Mouse (Mus musculus): ENCODE data around the gene Kif26b. TPM values are rescaled to one million over a fixed set of nuclear protein-coding genes. Genes with fewer than 3 reads are reported as not detected.

Kif26b gene
- polyA plus RNA-seq, 1 experiment from 2014 or later, result 2.9 TPM

GRCm38 (mm10) chr1:178646589-178646988 is 117.7 kb downstream of the Kif26b start:
- no peak overlapping the region for H3K4me3 ChIP-seq
- H3K9ac ChIP-seq, result no peak overlapping the region
- no peaks in the 10 kb centered on the region for H3K27me3 ChIP-seq
- H3K27ac ChIP-seq, result no peak overlapping the region
- no peak for ATAC-seq
- no peak overlapping the region for H3K4me2 ChIP-seq
- H3K36me3 ChIP-seq (ENCODE audit: poor library complexity, severe bottlenecking), result no peaks in the 10 kb centered on the region
- no peaks in the 10 kb centered on the region for H3K4me1 ChIP-seq
- 79% methylated on average over 4 of the region's 4 CpGs for WGBS
- H3K9me3 ChIP-seq (replicated peaks), result no peaks in the 10 kb centered on the region

DNA sequence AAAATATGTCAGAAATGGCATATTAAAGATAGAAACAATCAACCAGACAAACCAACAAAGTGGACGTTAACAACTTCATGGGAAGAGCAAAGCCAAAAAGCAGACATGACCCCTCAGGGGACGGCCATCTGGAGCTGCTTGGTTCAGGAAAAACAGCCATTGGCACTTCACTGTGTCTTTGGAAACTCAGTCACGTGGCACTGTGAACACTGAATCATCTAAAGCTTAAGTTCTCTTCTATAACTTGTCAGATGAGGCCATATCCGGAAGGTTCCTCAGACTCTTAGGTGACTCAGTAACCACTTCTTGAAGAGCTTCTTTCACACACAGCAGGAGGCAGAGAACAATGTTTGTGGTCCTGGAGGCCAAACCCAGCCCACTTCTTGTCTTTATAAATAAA is 126.6 kb downstream of the Kif26b start:
- no peak for ATAC-seq
- Histone ChIP-seq H3K4me1 (peaks cover 6% of the 10 kb centered on the region; the same call in 1 of the 2 replicates), H3K4me2 (no peak overlapping the region), H3K9ac (no peak overlapping the region), H3K27me3 (no peaks in the 10 kb centered on the region), H3K36me3 (ENCODE audit: poor library complexity, severe bottlenecking) (no peaks in the 10 kb centered on the region), H3K9me3 (replicated peaks) (no peaks in the 10 kb centered on the region), H3K4me3 (no peak overlapping the region), H3K27ac (no peak overlapping the region)
- WGBS, result 88% methylated on average over 4 of the region's 4 CpGs

GRCm38 (mm10) chr1:178661035-178661434 is 132.1 kb downstream of the Kif26b start:
- no peaks in the 10 kb centered on the region for H3K27me3 ChIP-seq
- ATAC-seq, result no peak
- no peak overlapping the region for H3K27ac ChIP-seq
- 71% methylated on average over 3 of the region's 3 CpGs for WGBS
- H3K9me3 ChIP-seq (replicated peaks), result no peaks in the 10 kb centered on the region
- H3K4me2 ChIP-seq, result no peak overlapping the region
- no peak overlapping the region for H3K4me3 ChIP-seq
- H3K9ac ChIP-seq, result no peak overlapping the region
- no peaks in the 10 kb centered on the region for H3K36me3 ChIP-seq (ENCODE audit: poor library complexity, severe bottlenecking)
- H3K4me1 ChIP-seq, result no peaks in the 10 kb centered on the region

GRCm38 (mm10) chr1:178661556-178661955 is 132.6 kb downstream of the Kif26b start:
- Histone ChIP-seq H3K27ac (no peak overlapping the region), H3K9ac (no peak overlapping the region), H3K36me3 (ENCODE audit: poor library complexity, severe bottlenecking) (no peaks in the 10 kb centered on the region), H3K4me2 (no peak overlapping the region), H3K27me3 (no peaks in the 10 kb centered on the region), H3K4me1 (no peaks in the 10 kb centered on the region), H3K4me3 (no peak overlapping the region), H3K9me3 (replicated peaks) (no peaks in the 10 kb centered on the region)
- ATAC-seq, result no peak
- WGBS, result 70% methylated on average over 5 of the region's 5 CpGs

GRCm38 (mm10) chr1:178663539-178663938 is 134.6 kb downstream of the Kif26b start:
- Histone ChIP-seq H3K27me3 (no peaks in the 10 kb centered on the region), H3K27ac (no peak overlapping the region), H3K36me3 (ENCODE audit: poor library complexity, severe bottlenecking) (no peaks in the 10 kb centered on the region), H3K4me2 (no peak overlapping the region), H3K9me3 (replicated peaks) (no peaks in the 10 kb centered on the region), H3K4me1 (no peaks in the 10 kb centered on the region), H3K9ac (no peak overlapping the region), H3K4me3 (no peak overlapping the region)
- WGBS, result 73% methylated on average over 1 of the region's 1 CpGs
- ATAC-seq, result no peak

- no peak overlapping the region for H3K4me2 ChIP-seq
- 70% methylated on average over 5 of the region's 5 CpGs for WGBS
- H3K27me3 ChIP-seq, result no peaks in the 10 kb centered on the region
- no peaks in the 10 kb centered on the region for H3K4me1 ChIP-seq
- no peak overlapping the region for H3K4me3 ChIP-seq
- no peaks in the 10 kb centered on the region for H3K36me3 ChIP-seq (ENCODE audit: poor library complexity, severe bottlenecking)
- no peak for ATAC-seq
- H3K9me3 ChIP-seq (replicated peaks), result no peaks in the 10 kb centered on the region
- no peak overlapping the region for H3K9ac ChIP-seq
- no peak overlapping the region for H3K27ac ChIP-seq
Observed at GRCm38 (mm10) chr1:178664271-178664969, 135.5 kb downstream of the Kif26b start.

DNA sequence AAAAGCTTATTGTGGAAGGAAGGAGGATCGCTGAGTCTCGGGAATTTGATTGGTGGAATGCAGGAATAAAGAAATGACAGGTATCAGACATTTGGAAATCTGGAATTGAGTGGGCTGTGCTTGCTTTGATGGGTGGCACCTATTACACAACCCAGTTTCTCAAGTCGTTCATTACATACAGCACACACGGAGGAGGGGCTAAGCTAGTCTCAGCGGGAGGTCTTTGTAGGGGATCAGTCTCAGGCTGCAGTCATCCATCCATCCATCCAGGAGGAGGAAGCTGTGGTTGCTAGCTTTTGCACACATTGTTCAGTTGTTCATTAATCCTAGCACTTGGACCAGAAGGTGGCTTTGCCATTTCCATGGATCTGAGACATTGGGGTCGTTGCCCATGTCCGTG is 137.6 kb downstream of the Kif26b start:
- ATAC-seq, result no peak
- H3K36me3 ChIP-seq (ENCODE audit: poor library complexity, severe bottlenecking), result no peaks in the 10 kb centered on the region
- H3K27ac ChIP-seq, result no peak overlapping the region
- no peaks in the 10 kb centered on the region for H3K27me3 ChIP-seq
- H3K9ac ChIP-seq, result no peak overlapping the region
- H3K4me3 ChIP-seq, result no peak overlapping the region
- 76% methylated on average over 7 of the region's 7 CpGs for WGBS
- H3K9me3 ChIP-seq (replicated peaks), result no peaks in the 10 kb centered on the region
- no peak overlapping the region for H3K4me2 ChIP-seq
- no peaks in the 10 kb centered on the region for H3K4me1 ChIP-seq

DNA sequence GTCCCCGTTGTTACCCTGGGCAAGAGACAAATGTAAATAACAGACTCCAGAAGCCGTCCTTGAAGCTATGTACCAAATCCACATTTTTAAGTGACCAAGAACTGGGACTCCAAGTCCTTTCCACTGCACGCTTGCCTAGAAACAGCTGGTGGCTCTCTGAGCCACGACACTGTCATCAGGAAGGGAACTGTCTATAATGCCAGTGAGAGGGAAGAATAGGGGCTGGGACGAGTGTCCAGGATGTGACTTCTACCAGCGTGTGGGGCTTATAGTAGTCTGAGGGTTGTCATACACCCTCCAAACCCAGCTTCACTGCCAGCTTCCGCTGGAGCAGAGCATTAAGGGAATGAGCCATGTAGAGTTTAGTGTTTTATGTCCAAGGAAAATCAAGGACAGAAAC is 138.9 kb downstream of the Kif26b start:
- ATAC-seq, result no peak
- Histone ChIP-seq H3K4me3 (no peak overlapping the region), H3K9ac (no peak overlapping the region), H3K27me3 (no peaks in the 10 kb centered on the region), H3K9me3 (replicated peaks) (no peaks in the 10 kb centered on the region), H3K4me2 (no peak overlapping the region), H3K4me1 (0 out of 2 replicates have a peak, but pooled peaks cover 4% of the 10 kb centered on the region), H3K27ac (no peak overlapping the region), H3K36me3 (ENCODE audit: poor library complexity, severe bottlenecking) (no peaks in the 10 kb centered on the region)
- WGBS, result 90% methylated on average over 7 of the region's 7 CpGs

GRCm38 (mm10) chr1:178668907-178669306 is 140.0 kb downstream of the Kif26b start:
- no peak overlapping the region for H3K27ac ChIP-seq
- no peaks in the 10 kb centered on the region for H3K36me3 ChIP-seq (ENCODE audit: poor library complexity, severe bottlenecking)
- no peak overlapping the region for H3K4me3 ChIP-seq
- no peaks in the 10 kb centered on the region for H3K9me3 ChIP-seq (replicated peaks)
- no peak overlapping the region for H3K9ac ChIP-seq
- WGBS, result 89% methylated on average over 4 of the region's 4 CpGs
- H3K4me2 ChIP-seq, result no peak overlapping the region
- no peaks in the 10 kb centered on the region for H3K27me3 ChIP-seq
- H3K4me1 ChIP-seq, result 0 out of 2 replicates have a peak, but pooled peaks cover 4% of the 10 kb centered on the region
- ATAC-seq, result no peak

GRCm38 (mm10) chr1:178673051-178673450 is 144.1 kb downstream of the Kif26b start:
- Histone ChIP-seq H3K36me3 (ENCODE audit: poor library complexity, severe bottlenecking) (no peaks in the 10 kb centered on the region), H3K9ac (no peak overlapping the region), H3K9me3 (replicated peaks) (no peaks in the 10 kb centered on the region), H3K4me2 (no peak overlapping the region), H3K4me1 (0 out of 2 replicates have a peak, but pooled peaks cover 4% of the 10 kb centered on the region), H3K27me3 (no peaks in the 10 kb centered on the region), H3K4me3 (no peak overlapping the region), H3K27ac (no peak overlapping the region)
- ATAC-seq, result no peak
- WGBS, result 59% methylated on average over 7 of the region's 7 CpGs

DNA sequence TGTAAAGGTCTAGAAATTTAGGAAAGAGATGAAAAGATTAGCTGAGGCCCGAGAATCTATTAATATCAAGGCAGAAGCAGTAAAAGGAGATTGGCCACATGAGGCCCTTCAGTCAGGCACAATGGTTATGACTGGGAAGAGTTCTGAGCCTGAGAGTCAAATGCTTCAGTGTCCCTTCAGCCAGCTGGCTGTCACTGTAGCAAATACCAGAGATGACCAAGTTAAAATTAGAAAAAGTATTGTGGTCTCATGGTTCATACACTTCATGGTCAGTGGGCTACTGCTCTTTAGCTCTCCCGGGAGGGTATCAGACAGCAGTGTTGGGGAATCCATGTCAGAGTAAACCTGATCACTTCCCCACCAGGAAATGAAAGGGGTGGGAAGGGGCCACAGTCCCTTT is 144.6 kb downstream of the Kif26b start:
- 84% methylated on average over 2 of the region's 2 CpGs for WGBS
- Histone ChIP-seq H3K9ac (no peak overlapping the region), H3K9me3 (replicated peaks) (no peaks in the 10 kb centered on the region), H3K27ac (no peak overlapping the region), H3K4me1 (0 out of 2 replicates have a peak, but pooled peaks cover 4% of the 10 kb centered on the region), H3K4me2 (no peak overlapping the region), H3K27me3 (no peaks in the 10 kb centered on the region), H3K36me3 (ENCODE audit: poor library complexity, severe bottlenecking) (no peaks in the 10 kb centered on the region), H3K4me3 (no peak overlapping the region)
- no peak for ATAC-seq

DNA sequence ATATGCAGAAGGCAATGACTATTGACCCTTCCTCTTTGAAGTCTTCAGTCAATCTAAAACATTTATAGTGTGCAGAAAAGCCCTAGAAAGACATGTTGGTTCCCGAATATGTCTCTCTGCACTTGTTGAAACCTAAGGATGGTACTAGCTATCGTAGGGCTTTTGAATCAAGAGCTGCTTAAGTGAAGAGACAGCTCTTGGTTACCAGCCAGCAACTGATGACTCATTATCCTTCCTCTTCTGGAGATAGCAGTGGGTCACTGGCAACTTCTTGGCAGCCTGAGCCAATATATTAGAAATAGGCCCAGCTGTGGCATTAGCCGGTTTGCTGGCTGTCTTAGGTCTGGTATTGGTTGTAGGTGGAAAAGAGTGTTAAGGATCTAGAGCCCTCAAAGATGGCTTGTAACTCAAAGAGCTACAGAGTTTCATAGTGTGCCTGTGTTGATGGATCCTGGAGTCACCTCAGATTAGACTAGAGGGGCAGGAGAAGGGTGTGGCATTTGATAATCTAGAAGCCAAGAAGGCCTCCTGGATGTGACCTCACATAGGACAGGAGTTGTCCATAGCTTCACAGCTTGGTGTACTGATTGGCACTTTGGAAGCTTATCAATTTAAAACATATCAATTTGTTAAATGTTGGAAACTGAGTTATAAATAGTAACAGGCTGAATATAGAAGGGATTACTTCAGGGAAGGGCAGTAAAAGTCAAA is 146.8 kb downstream of the Kif26b start:
- no peak overlapping the region for H3K4me3 ChIP-seq
- no peaks in the 10 kb centered on the region for H3K9me3 ChIP-seq (replicated peaks)
- 90% methylated on average over 3 of the region's 3 CpGs for WGBS
- H3K4me1 ChIP-seq, result 0 out of 2 replicates have a peak, but pooled peaks cover 4% of the 10 kb centered on the region
- no peaks in the 10 kb centered on the region for H3K27me3 ChIP-seq
- ATAC-seq, result no peak
- no peak overlapping the region for H3K9ac ChIP-seq
- H3K36me3 ChIP-seq (ENCODE audit: poor library complexity, severe bottlenecking), result no peaks in the 10 kb centered on the region
- no peak overlapping the region for H3K27ac ChIP-seq
- H3K4me2 ChIP-seq, result no peak overlapping the region
